Comparison of ENCODE assay signal across 10 mouse cellular contexts in genomic region chr6:21803483-21804340, GRCm38 (mm10). TPM values are rescaled to one million over a fixed set of nuclear protein-coding genes. Genes with fewer than 3 reads are reported as not detected.
DNase-seq lines count a peak whose midpoint lies in the region; ATAC-seq lines count a peak whose summit lies in the region.
"Had no signal": no experiment of that assay in that cellular context is flagged by ENCODE, and none has a peak within 500 bp of the region (broad histone marks: within the 10 kb centered on the region; RNA-seq: fewer than 3 reads in every experiment).

No protein-coding gene starts in this region.

- DNase-seq in hindbrain, embryonic 11.5 days (ENCODE audit: low spot score) = no peak
- no peak for DNase-seq in lung, postnatal 25 days (ENCODE audit: low spot score)
- DNase-seq in layer of hippocampus, adult 9-11 months = peak; percentile 22
- DNase-seq in lung, postnatal 4 days = peak; percentile 13 to 76
- no peak for DNase-seq in urinary bladder, adult 18-20 months (ENCODE audit: low spot score in 2 of 2)
- DNase-seq: adrenal gland, adult 8-10 months had no signal

- H3K4me2 ChIP-seq in hindbrain, embryonic 16.5 days (ENCODE audit: low read length) = no peak overlapping the region
- no peak overlapping the region for H3K4me2 ChIP-seq in hindbrain, embryonic 11.5 days (replicated peaks; ENCODE audit: low read depth, low read length)
- no peak overlapping the region; the same call in 1 of the 2 replicates for H3K4me2 ChIP-seq in lung, embryonic 15.5 days
- H3K4me2 ChIP-seq: heart, embryonic 15.5 days had no signal

- no peaks in the 10 kb centered on the region for H3K4me1 ChIP-seq in hindbrain, embryonic 16.5 days (ENCODE audit: control insufficient read depth, insufficient read depth, low read depth, low read length)
- no peaks in the 10 kb centered on the region for H3K4me1 ChIP-seq in hindbrain, embryonic 11.5 days (replicated peaks; ENCODE audit: control insufficient read depth, insufficient read depth, low read length)
- H3K4me1 ChIP-seq in lung, embryonic 15.5 days = peaks cover 7% of the 10 kb centered on the region; the same call in 1 of the 2 replicates
- H3K4me1 ChIP-seq: heart, embryonic 15.5 days; midbrain, embryonic 10.5 days had no signal

- H3K9me3 ChIP-seq in hindbrain, embryonic 16.5 days (ENCODE audit: control insufficient read depth, low read length) = no peaks in the 10 kb centered on the region
- H3K9me3 ChIP-seq in hindbrain, embryonic 11.5 days (ENCODE audit: control insufficient read depth, low read length) = no peaks in the 10 kb centered on the region
- H3K9me3 ChIP-seq in lung, embryonic 15.5 days = no peaks in the 10 kb centered on the region
- H3K9me3 ChIP-seq: heart, embryonic 15.5 days; midbrain, embryonic 10.5 days had no signal

- H3K4me3 ChIP-seq in hindbrain, embryonic 16.5 days (ENCODE audit: low read length) = no peak overlapping the region
- no peak overlapping the region for H3K4me3 ChIP-seq in hindbrain, embryonic 11.5 days (ENCODE audit: low read depth, low read length)
- no peak overlapping the region for H3K4me3 ChIP-seq in lung, embryonic 15.5 days
- H3K4me3 ChIP-seq: heart, embryonic 15.5 days; midbrain, embryonic 10.5 days had no signal

- no peaks in the 10 kb centered on the region for H3K27me3 ChIP-seq in hindbrain, embryonic 16.5 days (replicated peaks; ENCODE audit: control insufficient read depth, insufficient read depth, low read length)
- no peaks in the 10 kb centered on the region for H3K27me3 ChIP-seq in hindbrain, embryonic 11.5 days (ENCODE audit: control insufficient read depth, insufficient read depth, low read length)
- H3K27me3 ChIP-seq in lung, embryonic 15.5 days = no peaks in the 10 kb centered on the region
- H3K27me3 ChIP-seq: heart, embryonic 15.5 days had no signal

- H3K27ac ChIP-seq in hindbrain, embryonic 16.5 days (ENCODE audit: low read depth, low read length) = peak overlapping the region; percentile 47
- H3K27ac ChIP-seq in hindbrain, embryonic 11.5 days (ENCODE audit: low read depth, low read length) = no peak overlapping the region
- no peak overlapping the region for H3K27ac ChIP-seq in lung, embryonic 15.5 days
- H3K27ac ChIP-seq: heart, embryonic 15.5 days; midbrain, embryonic 10.5 days had no signal

- H3K9ac ChIP-seq in hindbrain, embryonic 16.5 days (ENCODE audit: low read depth, low read length) = no peak overlapping the region
- no peak overlapping the region for H3K9ac ChIP-seq in hindbrain, embryonic 11.5 days (ENCODE audit: low read depth, low read length)
- no peak overlapping the region for H3K9ac ChIP-seq in lung, embryonic 15.5 days
- H3K9ac ChIP-seq: heart, embryonic 15.5 days had no signal

- ATAC-seq in hindbrain, embryonic 16.5 days = peak; percentile 87; the same call in 1 of the 2 replicates
- no peak for ATAC-seq in hindbrain, embryonic 11.5 days (ENCODE audit: low FRiP score)
- ATAC-seq in lung, embryonic 15.5 days (ENCODE audit: borderline replicate concordance, extremely low read depth, low FRiP score, low TSS enrichment) = peak; percentile 74; the same call in 1 of the 2 replicates

- no peaks in the 10 kb centered on the region for H3K36me3 ChIP-seq in hindbrain, embryonic 16.5 days (ENCODE audit: control insufficient read depth, insufficient read depth, low read length)
- H3K36me3 ChIP-seq in hindbrain, embryonic 11.5 days (ENCODE audit: control insufficient read depth, insufficient read depth, low read length) = no peaks in the 10 kb centered on the region
- 0 out of 2 replicates have a peak, but pooled peaks cover 4% of the 10 kb centered on the region for H3K36me3 ChIP-seq in lung, embryonic 15.5 days

- WGBS in hindbrain, embryonic 16.5 days = 68% methylated on average over 10 of the region's 10 CpGs
- WGBS in hindbrain, embryonic 11.5 days = 83% methylated on average over 10 of the region's 10 CpGs
- WGBS in lung, embryonic 15.5 days = 60% methylated on average over 10 of the region's 10 CpGs

RNA-seq across cellular contexts. Expression of gene Tspan12, which starts 48.6 kb away (rescaled TPM):
- 72.0 and 76.6 TPM in 2 replicates for polyA plus RNA-seq in hindbrain, embryonic 16.5 days (2015; fragmentation: Nextera tagmentation; extraction: Ambion mirVana)
- 64.0 and 70.5 TPM in 2 replicates for polyA plus RNA-seq in hindbrain, embryonic 11.5 days (2014; fragmentation: Nextera tagmentation; extraction: Ambion mirVana)
- polyA plus RNA-seq in lung, embryonic 15.5 days (2015; fragmentation: Nextera tagmentation; extraction: Ambion mirVana) = 53.1 and 56.2 TPM in 2 replicates

Comparison
In these comparisons a context has a peak if more than half of its experiments do, and no peak if none do; other contexts are left out.
1. DNase-seq: peak in layer of hippocampus, adult 9-11 months (single experiment) and lung, postnatal 4 days (2 of 2); none in hindbrain, embryonic 11.5 days (single experiment), lung, postnatal 25 days (single experiment) and urinary bladder, adult 18-20 months (0 of 2).